Mouse (Mus musculus) liver, embryonic 14.5 days (tissue): ENCODE results near the gene Mlh1.

ENCODE experiments used
- CTCF ChIP-seq: IDR thresholded peaks from 2 replicates; pipeline ENCODE4 v1.5.1; 2016; ENCODE audit warnings: antibody characterized with exemption, low read depth, control low read depth
- EP300 ChIP-seq: IDR thresholded peaks from 2 replicates; pipeline ENCODE4 v1.6.1; 2016; ENCODE audit warnings: antibody characterized with exemption, low read depth

DNA sequence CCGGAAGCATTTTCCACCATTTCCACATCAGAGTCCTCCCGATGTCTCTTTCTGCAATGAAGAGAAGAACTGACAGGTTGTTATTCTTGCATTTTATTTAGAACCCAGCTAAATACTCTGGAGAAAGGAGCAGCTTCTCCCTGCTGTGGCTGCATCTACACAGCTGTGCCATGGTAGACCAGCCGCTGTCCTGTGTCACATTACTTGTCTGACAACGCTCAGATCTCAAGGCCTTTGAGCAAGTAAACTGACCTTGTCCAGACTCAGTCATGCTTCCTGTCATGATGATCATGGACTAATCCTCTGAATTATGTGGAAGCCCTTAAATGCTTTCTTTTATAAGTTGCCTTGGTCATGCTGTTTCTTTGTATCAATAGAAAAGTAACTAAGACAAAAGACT lies 31.8 kb downstream of the Mlh1 start:
- no peak for TF ChIP-seq EP300
- TF ChIP-seq CTCF, result no peak
